Mouse (Mus musculus) midbrain, embryonic 13.5 days (tissue): ENCODE measurements around the gene Hoxb6. TPM values are rescaled to one million over a fixed set of nuclear protein-coding genes. Genes with fewer than 3 reads are reported as not detected.

Source experiments
- ATAC-seq: fragments of 200-750 bp; cut with Nextera tagmentation; 2 replicates; pipeline ENCODE4 v1.8.0; 2017; ENCODE audit warnings: mild to moderate bottlenecking, moderate TSS enrichment, moderate library complexity
- H3K27ac ChIP-seq: fragments of 300-500 bp; sonication (generic); 2 replicates; pipeline ENCODE4 v1.5.1; 2015; ENCODE audit warnings: inconsistent platforms, mild to moderate bottlenecking, moderate library complexity
- H3K27me3 ChIP-seq: fragments of 300-500 bp; sonication (generic); 2 replicates; pipeline ENCODE4 v1.6.1; 2015; ENCODE audit warnings: mild to moderate bottlenecking, inconsistent platforms
- H3K36me3 ChIP-seq: fragments of 300-500 bp; sonication (generic); 2 replicates; pipeline ENCODE4 v1.6.1; 2015; ENCODE audit warnings: mild to moderate bottlenecking, inconsistent platforms
- H3K4me1 ChIP-seq: fragments of 300-500 bp; sonication (generic); replicated peaks from 2 replicates; pipeline ENCODE4 v1.6.1; 2015; ENCODE audit warnings: inconsistent platforms
- H3K4me2 ChIP-seq: fragments of 300-500 bp; sonication (generic); replicated peaks from 2 replicates; pipeline ENCODE4 v1.6.1; 2015; ENCODE audit warnings: moderate library complexity, mild to moderate bottlenecking, inconsistent platforms
- H3K4me3 ChIP-seq: fragments of 300-500 bp; sonication (generic); replicated peaks from 2 replicates; pipeline ENCODE4 v1.5.1; 2015; ENCODE audit warnings: mild to moderate bottlenecking, inconsistent platforms
- H3K9ac ChIP-seq: fragments of 300-500 bp; sonication (generic); replicated peaks from 2 replicates; pipeline ENCODE4 v1.6.1; 2015; ENCODE audit warnings: mild to moderate bottlenecking, inconsistent platforms
- H3K9me3 ChIP-seq: fragments of 300-500 bp; sonication (generic); 2 replicates; pipeline ENCODE4 v1.6.1; 2016; ENCODE audit warnings: mild to moderate bottlenecking, inconsistent platforms
- WGBS: fragments of 180-500 bp; shearing (Covaris S2); methylation state at CpG from one replicate; pipeline ENCODE4 v1.1.7; 2015; 5-methylcytosine and 5-hydroxymethylcytosine counted together
- polyA plus RNA-seq: library from polyadenylated mRNA; unstranded; fragments of >200 nt; fragmentation: Nextera tagmentation; extraction: Ambion mirVana; gene quantifications from 2 replicates; pipeline ENCODE4 v1.2.1, GENCODE M21; 2015

The Hoxb6 gene
- polyA plus RNA-seq, 1 experiment from 2014 or later, result not detected

DNA sequence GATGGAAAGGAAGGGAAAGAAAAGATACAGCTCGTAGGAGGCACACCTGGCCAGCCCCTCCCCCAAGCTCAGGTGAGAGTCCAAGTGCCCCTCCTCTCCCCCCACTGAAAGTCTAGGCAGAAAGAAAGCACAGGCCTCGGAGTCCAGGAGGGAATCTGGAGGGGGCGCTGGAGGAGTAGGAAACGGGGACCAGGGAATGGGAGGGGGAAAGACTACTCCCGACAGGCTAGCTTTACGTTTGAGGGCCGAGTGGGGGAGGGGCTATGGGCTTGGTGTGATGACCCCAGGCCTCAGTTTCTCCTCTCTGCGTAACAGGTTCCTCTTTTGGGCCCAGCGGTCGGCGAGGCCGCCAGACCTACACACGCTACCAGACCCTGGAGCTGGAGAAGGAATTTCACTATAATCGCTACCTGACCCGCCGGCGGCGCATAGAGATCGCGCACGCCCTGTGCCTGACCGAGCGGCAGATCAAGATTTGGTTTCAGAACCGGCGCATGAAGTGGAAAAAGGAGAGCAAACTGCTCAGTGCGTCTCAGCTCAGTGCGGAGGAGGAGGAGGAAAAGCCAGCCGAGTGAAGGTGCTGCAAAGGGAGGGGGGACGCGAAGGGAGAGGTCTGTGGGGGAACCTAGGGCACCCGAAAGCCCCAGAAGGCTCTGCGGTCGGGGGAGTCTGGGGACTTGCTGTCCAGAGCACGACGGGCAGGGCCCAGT, 8.2 kb downstream of the Hoxb6 start:
- Histone ChIP-seq H3K9ac (no peak overlapping the region), H3K27me3 (peaks cover 100% of the 10 kb centered on the region), H3K27ac (no peak overlapping the region), H3K9me3 (no peaks in the 10 kb centered on the region), H3K36me3 (no peaks in the 10 kb centered on the region), H3K4me3 (no peak overlapping the region), H3K4me1 (peaks cover 3% of the 10 kb centered on the region; the same call in 1 of the 2 replicates), H3K4me2 (no peak overlapping the region)
- no peak for ATAC-seq
- WGBS, result under 1% methylated on average over 35 of the region's 35 CpGs

- Histone ChIP-seq H3K4me1 (peaks cover 3% of the 10 kb centered on the region; the same call in 1 of the 2 replicates), H3K9ac (no peak overlapping the region), H3K27ac (no peak overlapping the region), H3K4me2 (no peak overlapping the region), H3K36me3 (no peaks in the 10 kb centered on the region), H3K27me3 (peaks cover 100% of the 10 kb centered on the region), H3K4me3 (no peak overlapping the region), H3K9me3 (no peaks in the 10 kb centered on the region)
- WGBS, result 3% methylated on average over 10 of the region's 10 CpGs
- no peak for ATAC-seq
Observed at GRCm38 (mm10) chr11:96301064-96301431, 8.8 kb downstream of the Hoxb6 start.

- no peaks in the 10 kb centered on the region for H3K9me3 ChIP-seq
- ATAC-seq, result no peak
- WGBS, result 1% methylated on average over 15 of the region's 15 CpGs
- no peak overlapping the region for H3K9ac ChIP-seq
- H3K4me1 ChIP-seq, result peaks cover 3% of the 10 kb centered on the region; the same call in 1 of the 2 replicates
- peaks cover 100% of the 10 kb centered on the region for H3K27me3 ChIP-seq
- no peak overlapping the region for H3K27ac ChIP-seq
- no peak overlapping the region for H3K4me3 ChIP-seq
- no peak overlapping the region for H3K4me2 ChIP-seq
- H3K36me3 ChIP-seq, result no peaks in the 10 kb centered on the region
Observed at GRCm38 (mm10) chr11:96301837-96302236, 9.6 kb downstream of the Hoxb6 start.

DNA sequence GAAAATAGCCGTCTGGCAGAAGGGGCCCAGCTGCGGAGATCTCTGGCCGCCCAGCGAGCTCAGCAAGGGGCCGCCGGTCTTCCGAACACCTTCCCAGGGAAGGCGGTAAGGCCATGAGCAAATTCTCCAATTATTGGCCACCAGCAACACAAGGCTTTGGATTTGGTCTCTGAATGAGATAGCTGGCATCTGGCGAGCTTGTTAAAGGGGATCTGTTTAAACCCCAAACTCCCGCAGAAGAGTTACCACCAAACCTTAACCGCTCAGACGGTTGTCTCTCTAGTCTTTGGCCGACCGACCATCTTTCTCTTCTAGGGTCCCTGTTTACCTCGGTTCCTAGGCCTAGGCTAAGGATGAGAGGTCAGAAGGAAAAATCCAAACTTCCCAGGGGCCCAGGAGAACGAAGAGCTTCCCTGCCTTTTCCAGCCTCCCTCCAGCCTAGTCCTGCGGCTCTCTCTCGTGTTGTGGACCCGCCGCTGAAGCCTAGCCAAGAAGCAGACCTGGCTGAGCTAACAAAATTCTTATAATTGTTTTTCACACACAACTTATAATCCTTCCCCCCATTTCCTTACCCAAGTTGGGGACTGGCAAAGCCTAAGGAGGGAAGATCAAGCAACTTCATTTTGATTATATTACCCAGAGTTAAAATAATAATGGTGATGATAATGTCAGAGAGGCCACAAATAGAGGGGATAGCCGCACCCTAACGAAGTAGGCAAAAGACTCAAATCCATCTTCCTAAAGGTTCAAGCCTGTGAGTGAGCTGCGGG, 10.3 kb downstream of the Hoxb6 start:
- Histone ChIP-seq H3K4me1 (peaks cover 3% of the 10 kb centered on the region; the same call in 1 of the 2 replicates), H3K9ac (no peak overlapping the region), H3K36me3 (no peaks in the 10 kb centered on the region), H3K27me3 (peaks cover 100% of the 10 kb centered on the region), H3K9me3 (no peaks in the 10 kb centered on the region), H3K4me2 (no peak overlapping the region), H3K27ac (no peak overlapping the region), H3K4me3 (no peak overlapping the region)
- 2% methylated on average over 23 of the region's 23 CpGs for WGBS
- ATAC-seq, result no peak

DNA sequence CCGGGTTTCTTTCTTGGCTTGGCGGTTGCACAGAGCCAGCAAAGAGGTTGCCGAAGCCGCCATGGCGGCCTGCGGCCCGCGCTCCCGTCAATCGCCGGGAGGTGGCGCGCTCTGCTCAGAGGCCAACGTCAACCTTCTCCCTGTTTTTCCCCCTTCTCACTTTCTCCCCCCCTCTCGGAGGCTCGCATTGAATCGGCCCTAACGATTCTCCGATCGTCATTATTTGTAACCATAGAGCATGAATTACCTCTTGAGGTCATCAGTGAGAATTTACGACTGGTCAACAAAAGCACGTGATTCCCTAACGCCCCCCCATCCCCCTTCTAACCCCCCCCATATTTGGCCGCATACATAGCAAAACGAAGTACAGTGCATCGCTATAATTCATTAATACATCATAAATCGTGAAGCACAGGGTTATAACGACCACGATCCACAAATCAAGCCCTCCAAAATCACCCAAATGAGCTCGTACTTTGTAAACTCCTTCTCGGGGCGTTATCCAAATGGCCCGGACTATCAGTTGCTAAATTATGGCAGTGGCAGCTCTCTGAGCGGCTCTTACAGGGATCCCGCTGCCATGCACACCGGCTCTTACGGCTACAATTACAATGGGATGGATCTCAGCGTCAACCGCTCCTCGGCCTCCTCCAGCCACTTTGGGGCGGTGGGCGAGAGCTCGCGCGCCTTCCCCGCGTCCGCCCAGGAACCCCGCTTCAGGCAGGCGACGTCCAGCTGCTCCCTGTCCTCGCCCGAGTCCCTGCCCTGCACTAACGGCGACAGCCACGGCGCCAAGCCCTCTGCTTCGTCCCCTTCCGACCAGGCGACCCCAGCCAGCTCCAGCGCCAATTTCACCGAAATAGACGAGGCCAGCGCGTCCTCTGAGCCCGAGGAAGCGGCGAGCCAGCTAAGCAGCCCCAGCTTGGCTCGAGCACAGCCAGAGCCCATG, 11.1 kb downstream of the Hoxb6 start, which contains the start of gene Hoxb5:
Hoxb5 (plus strand) TSS at position 186 of the 949 bp plus-strand sequence.
- peaks cover 100% of the 10 kb centered on the region for H3K27me3 ChIP-seq
- no peak within 1 kb of the TSS for H3K27ac ChIP-seq
- no peaks in the 10 kb centered on the region for H3K9me3 ChIP-seq
- no peaks in the 10 kb centered on the region for H3K36me3 ChIP-seq
- no peak for ATAC-seq
- no peak within 1 kb of the TSS for H3K4me3 ChIP-seq
- WGBS, result 1% methylated on average over 69 of the region's 69 CpGs
- H3K4me1 ChIP-seq, result peaks cover 3% of the 10 kb centered on the region; the same call in 1 of the 2 replicates
- H3K4me2 ChIP-seq, result no peak within 1 kb of the TSS
- no peak within 1 kb of the TSS for H3K9ac ChIP-seq

- Histone ChIP-seq H3K4me1 (no peaks in the 10 kb centered on the region; the same call in 1 of the 2 replicates), H3K9ac (no peak overlapping the region), H3K36me3 (no peaks in the 10 kb centered on the region), H3K9me3 (no peaks in the 10 kb centered on the region), H3K27ac (no peak overlapping the region), H3K4me2 (no peak overlapping the region), H3K27me3 (peaks cover 100% of the 10 kb centered on the region), H3K4me3 (no peak overlapping the region)
- no peak for ATAC-seq
- 2% methylated on average over 38 of the region's 38 CpGs for WGBS
Observed at GRCm38 (mm10) chr11:96304381-96305195, 12.3 kb downstream of the Hoxb6 start.

GRCm38 (mm10) chr11:96305505-96306182, 13.4 kb downstream of the Hoxb6 start:
- Histone ChIP-seq H3K27me3 (peaks cover 100% of the 10 kb centered on the region), H3K9ac (no peak overlapping the region)
- WGBS, result 22% methylated on average over 6 of the region's 6 CpGs

DNA sequence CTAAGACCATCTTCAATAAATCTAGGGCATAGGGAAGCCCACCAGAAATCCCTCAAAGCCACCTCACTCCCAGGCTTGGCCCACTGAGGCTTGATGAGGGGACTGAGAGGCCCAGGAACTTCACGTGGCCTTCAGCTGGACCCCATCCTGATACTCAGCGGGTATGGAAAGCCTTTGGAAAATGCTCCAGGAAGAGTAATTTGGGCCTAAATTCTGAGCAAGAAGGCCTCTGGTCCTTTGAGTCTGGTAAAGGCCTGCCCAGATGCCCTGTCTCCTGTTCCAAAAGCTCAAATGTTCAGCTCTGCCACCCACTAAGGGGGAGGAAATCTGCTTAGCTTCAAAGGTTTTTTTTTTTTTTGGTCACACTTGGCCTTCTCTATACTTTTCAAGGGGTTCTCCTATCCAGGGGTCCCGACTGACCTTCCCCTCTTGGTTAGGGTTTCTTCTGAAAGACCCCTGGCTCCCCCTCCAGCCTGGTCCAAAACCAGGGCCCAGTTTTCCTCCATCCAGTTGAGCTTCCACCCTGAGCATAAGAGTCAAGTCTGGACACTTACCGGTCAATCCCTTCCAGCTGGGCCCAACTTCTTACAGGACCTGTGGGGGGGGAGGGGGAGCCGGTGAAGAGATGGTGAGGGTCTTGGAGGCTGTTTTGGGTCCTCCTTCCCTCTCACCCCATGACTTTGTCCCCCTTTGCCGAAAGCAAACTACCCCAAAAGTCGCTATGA, 14.1 kb downstream of the Hoxb6 start:
- ATAC-seq, result no peak
- Histone ChIP-seq H3K36me3 (no peaks in the 10 kb centered on the region), H3K4me3 (no peak overlapping the region)

More at GRCm38 (mm10) chr11:96305505-96306182, 13.4 kb downstream of the Hoxb6 start:
- no peak overlapping the region for H3K4me2 ChIP-seq
- no peak for ATAC-seq
- H3K27ac ChIP-seq, result no peak overlapping the region
- no peaks in the 10 kb centered on the region for H3K9me3 ChIP-seq
- H3K4me1 ChIP-seq, result no peaks in the 10 kb centered on the region; the same call in 1 of the 2 replicates
- H3K36me3 ChIP-seq, result no peaks in the 10 kb centered on the region
- H3K4me3 ChIP-seq, result no peak overlapping the region

GRCm38 (mm10) chr11:96306908-96307269, 14.6 kb downstream of the Hoxb6 start:
- Histone ChIP-seq H3K4me3 (no peak overlapping the region), H3K4me2 (no peak overlapping the region), H3K9ac (no peak overlapping the region), H3K9me3 (no peaks in the 10 kb centered on the region), H3K36me3 (no peaks in the 10 kb centered on the region), H3K27ac (no peak overlapping the region), H3K4me1 (no peaks in the 10 kb centered on the region; the same call in 1 of the 2 replicates), H3K27me3 (peaks cover 100% of the 10 kb centered on the region)
- ATAC-seq, result no peak
- 1% methylated on average over 13 of the region's 13 CpGs for WGBS

More for the DNA sequence above, 14.1 kb downstream of the Hoxb6 start:
- Histone ChIP-seq H3K27ac (no peak overlapping the region), H3K4me1 (no peaks in the 10 kb centered on the region; the same call in 1 of the 2 replicates), H3K9ac (no peak overlapping the region), H3K27me3 (peaks cover 100% of the 10 kb centered on the region), H3K4me2 (no peak overlapping the region), H3K9me3 (no peaks in the 10 kb centered on the region)
- 8% methylated on average over 7 of the region's 7 CpGs for WGBS

GRCm38 (mm10) chr11:96308763-96309162, 16.5 kb downstream of the Hoxb6 start:
- Histone ChIP-seq H3K4me3 (no peak overlapping the region), H3K36me3 (no peaks in the 10 kb centered on the region), H3K4me1 (no peaks in the 10 kb centered on the region; the same call in 1 of the 2 replicates), H3K27ac (no peak overlapping the region), H3K9me3 (no peaks in the 10 kb centered on the region), H3K27me3 (peaks cover 100% of the 10 kb centered on the region), H3K9ac (no peak overlapping the region), H3K4me2 (no peak overlapping the region)
- 10% methylated on average over 4 of the region's 4 CpGs for WGBS
- ATAC-seq, result no peak
